Comparison of ENCODE assay signal across 8 mouse cellular contexts in the genomic region with DNA sequence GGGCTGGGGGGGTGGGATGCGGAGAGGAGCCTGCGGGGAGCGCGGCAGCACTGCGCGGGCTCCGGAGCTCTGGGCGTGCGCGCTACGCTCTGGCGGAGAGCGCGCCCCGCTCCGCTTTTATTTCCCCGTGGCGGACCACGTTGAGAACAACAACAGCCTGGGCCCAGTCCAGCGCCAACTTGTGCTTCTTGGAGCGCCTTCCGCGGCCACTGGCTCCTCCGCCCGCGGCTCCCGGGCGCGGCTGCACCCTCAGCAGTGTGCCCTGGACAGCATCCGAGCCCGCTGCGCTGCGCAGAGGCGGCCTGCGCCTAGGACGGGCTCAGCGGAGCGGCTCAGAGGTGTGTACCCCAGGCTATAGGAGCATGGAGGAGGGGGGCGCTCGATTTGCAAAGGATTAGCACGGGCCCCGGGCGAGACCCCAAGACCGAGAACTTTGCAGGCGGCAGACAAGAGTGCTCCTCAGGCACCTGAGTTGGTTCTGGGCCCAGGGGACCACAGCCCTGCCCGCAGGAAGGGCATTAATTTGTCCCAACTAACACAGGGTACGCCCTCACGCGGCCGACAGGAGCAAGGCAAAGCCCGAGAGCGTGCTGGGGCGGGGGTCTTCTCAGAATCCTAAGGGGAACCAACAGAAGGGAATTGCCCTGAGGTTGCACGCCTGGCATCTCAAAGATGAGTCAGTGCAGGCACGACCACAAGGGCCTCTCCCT. TPM values are rescaled to one million over a fixed set of nuclear protein-coding genes. Genes with fewer than 3 reads are reported as not detected.
DNase-seq lines count a peak whose midpoint lies in the region; ATAC-seq lines count a peak whose summit lies in the region.

Gene H1fx (minus strand): TSS at position 91 of the 710 bp plus-strand sequence.

- peak within 1 kb of the TSS; percentile 84 for H3K4me2 ChIP-seq in hindbrain, embryonic 13.5 days

- peak within 1 kb of the TSS; percentile 96 for H3K27ac ChIP-seq in hindbrain, embryonic 13.5 days

- peaks cover 25% of the 10 kb centered on the region for H3K36me3 ChIP-seq in hindbrain, embryonic 13.5 days

- no peaks in the 10 kb centered on the region for H3K27me3 ChIP-seq in hindbrain, embryonic 13.5 days

- no peaks in the 10 kb centered on the region for H3K9me3 ChIP-seq in hindbrain, embryonic 13.5 days

- H3K4me3 ChIP-seq in hindbrain, embryonic 13.5 days: peak within 1 kb of the TSS; percentile 94

- H3K4me1 ChIP-seq in hindbrain, embryonic 13.5 days (replicated peaks): peaks cover 20% of the 10 kb centered on the region

- WGBS in hindbrain, embryonic 13.5 days: under 1% methylated on average over 47 of the region's 55 CpGs

- intact Hi-C loops in left cerebral cortex, postnatal 14 days (cut with DNase I): loop anchor here (5.0 kb wide), 1 partner anchor 69 kb away; the partner anchor contains the start of gene Hmces

- DNase-seq in adrenal gland, adult 18-20 months (ENCODE audit: low spot score in 2 of 2): peak; percentile 41 to 52
- DNase-seq in cerebellum, postnatal 14 days: peak; percentile 93
- peak; percentile 72 to 74 for DNase-seq in frontal cortex, postnatal 36 days (ENCODE audit: low spot score in 2 of 2)
- peak; percentile 76 to 82 for DNase-seq in left cerebral cortex, postnatal 14 days (ENCODE audit: low spot score in 2 of 2)
- peak; percentile 89 to 91 for DNase-seq in right cerebral cortex, postnatal 10 days (ENCODE audit: low spot score in 2 of 2)

- peak within 1 kb of the TSS; percentile 97 for H3K9ac ChIP-seq in hindbrain, embryonic 13.5 days

- ATAC-seq in hindbrain, embryonic 13.5 days (ENCODE audit: low FRiP score): peak; percentile 89
- peak; percentile 49 for ATAC-seq in megakaryocyte, adult 5-6 weeks (ENCODE audit: poor library complexity, severe bottlenecking)
- ATAC-seq in activated CD4-positive, CD25-positive, alpha-beta regulatory T cell, adult 4 months: no peak

RNA-seq across cellular contexts. Expression of gene H1fx, which starts in this region (rescaled TPM):
- 1 to 10 TPM; 5.9 to 9.1 TPM for total RNA-seq in adrenal gland, adult 18-20 months (2021)
- 18.4 and 20.2 TPM in 2 replicates for polyA plus RNA-seq in hindbrain, embryonic 13.5 days (2015; fragmentation: Nextera tagmentation; extraction: Ambion mirVana)
- total RNA-seq in left cerebral cortex, postnatal 14 days (2021): 10 to 100 TPM; 61.9 to 84.0 TPM
- total RNA-seq in megakaryocyte, adult 5-6 weeks (2015): 0.11 and 0.14 TPM in 2 replicates
- not detected in 2 replicates for total RNA-seq in megakaryocyte, adult 5-6 weeks (2017)
- polyA plus RNA-seq in activated CD4-positive, CD25-positive, alpha-beta regulatory T cell, adult 4 months (2017; shearing (Covaris generic)): not detected

Comparison
In these comparisons a context has a peak if more than half of its experiments do, and no peak if none do; other contexts are left out.
1. RNA of gene H1fx (total RNA-seq): 61.9 to 84.0 TPM in left cerebral cortex, postnatal 14 days; 5.9 to 9.1 TPM in adrenal gland, adult 18-20 months and 0.11 to 0.14 TPM in megakaryocyte, adult 5-6 weeks; every median in the first group is over 4 times any median in the second.
2. RNA of gene H1fx (polyA plus RNA-seq): 18.4 to 20.2 TPM in hindbrain, embryonic 13.5 days; not detected in activated CD4-positive, CD25-positive, alpha-beta regulatory T cell, adult 4 months; every median in the first group is over 10 times any median in the second.
3. Peak in ATAC-seq in megakaryocyte, adult 5-6 weeks; RNA of the gene not detected or under 1 TPM.
4. Peak in every context shown above with its lines, with median percentiles within 50 percentile points of each other: DNase-seq.